Mouse (Mus musculus) stomach, postnatal 0 days (tissue): ENCODE data around the gene Ugt1a1.

Experiments used
- CTCF ChIP-seq: IDR thresholded peaks from 2 replicates; pipeline ENCODE4 v1.5.1; 2016; ENCODE audit warnings: antibody characterized with exemption, low read depth, mild to moderate bottlenecking, moderate library complexity
- EP300 ChIP-seq: optimal IDR thresholded peaks from 2 replicates; pipeline ENCODE3; 2016; ENCODE audit warnings: antibody characterized with exemption

DNA sequence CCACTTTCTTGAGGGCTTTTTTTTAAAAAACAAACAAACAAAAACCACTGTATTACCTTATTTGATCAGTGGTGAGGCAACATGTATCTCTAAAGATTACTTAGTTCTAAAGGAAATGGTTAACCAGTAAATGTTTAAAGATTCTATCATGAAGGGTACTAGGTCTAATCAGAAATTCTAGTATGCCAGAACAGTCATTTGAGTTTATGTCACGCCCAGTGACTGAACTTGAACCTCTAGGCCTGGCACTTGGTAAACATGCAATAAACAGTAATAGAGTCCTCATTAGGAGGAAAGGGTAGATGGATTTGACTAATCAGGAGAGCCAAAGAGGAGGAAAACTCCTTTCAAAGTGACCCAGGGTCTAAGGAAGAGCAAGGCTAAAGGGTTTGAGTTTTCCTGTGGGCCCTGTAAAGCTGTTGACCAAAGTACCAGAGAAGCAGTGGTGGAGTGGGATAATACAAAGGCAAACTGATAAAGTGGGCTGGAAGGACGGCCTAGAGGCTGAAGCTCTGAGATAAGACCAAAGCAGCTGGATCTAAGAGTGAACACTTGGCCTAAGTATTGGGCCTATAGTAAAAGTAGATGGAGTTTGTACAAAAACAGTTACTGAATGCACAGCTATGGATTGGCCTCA is 4.8 kb upstream of the Ugt1a1 start:
- no peak for TF ChIP-seq CTCF
- no peak for TF ChIP-seq EP300
